Mouse (Mus musculus): ENCODE data around the gene Rplp0. TPM values are rescaled to one million over a fixed set of nuclear protein-coding genes. Genes with fewer than 3 reads are reported as not detected.

Rplp0 gene
- polyA plus RNA-seq, 3 experiments from 2014 or later, result 3,093 to 3,894 (median 3,885) TPM

DNA sequence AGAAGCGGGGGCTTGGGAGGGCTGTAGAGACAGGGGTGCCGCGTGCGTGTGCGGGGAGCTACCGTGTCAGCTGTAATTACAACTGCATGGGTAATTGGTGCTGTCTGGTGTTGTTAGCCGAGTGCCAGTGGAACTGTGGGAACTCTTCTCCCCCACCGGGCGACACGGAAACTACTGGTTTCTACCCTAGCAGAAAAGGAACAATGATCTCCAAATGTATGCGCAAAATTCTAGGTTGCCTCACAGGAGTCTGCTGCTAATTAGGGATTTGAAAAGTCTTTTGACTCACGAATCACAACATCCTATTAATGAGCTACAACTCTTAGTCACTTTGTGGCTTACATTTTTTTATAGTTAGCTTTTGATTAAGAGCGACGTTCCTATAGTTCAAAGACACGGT is 26.9 kb downstream of the Rplp0 start:
- no peak for ATAC-seq

DNA sequence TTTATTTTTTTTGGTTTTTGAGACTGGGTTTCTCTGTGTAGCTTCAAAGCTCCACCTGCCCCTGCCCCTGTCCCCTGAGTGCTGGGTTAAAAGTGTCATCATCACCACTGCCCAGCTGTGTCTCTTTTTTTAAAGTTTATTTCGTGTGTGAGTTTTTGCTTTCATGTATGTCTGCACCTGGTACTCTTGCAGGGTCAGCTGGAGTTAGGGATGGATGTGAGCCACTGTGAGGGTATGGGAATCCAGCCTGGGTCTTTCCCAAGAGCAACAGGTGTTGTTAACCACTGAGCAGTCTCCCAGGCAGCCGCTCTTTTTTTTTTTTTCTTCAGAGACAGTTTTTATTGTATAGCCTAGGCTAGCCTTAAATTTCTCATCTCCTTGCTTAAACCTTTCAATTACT is 27.5 kb downstream of the Rplp0 start:
- ATAC-seq, result no peak

- no peak for ATAC-seq
These were observed 31.8 kb downstream of the Rplp0 start for GRCm38 (mm10) chr5:115591028-115591427.

- ATAC-seq, result no peak
These were observed 32.2 kb downstream of the Rplp0 start for GRCm38 (mm10) chr5:115591506-115591905.

DNA sequence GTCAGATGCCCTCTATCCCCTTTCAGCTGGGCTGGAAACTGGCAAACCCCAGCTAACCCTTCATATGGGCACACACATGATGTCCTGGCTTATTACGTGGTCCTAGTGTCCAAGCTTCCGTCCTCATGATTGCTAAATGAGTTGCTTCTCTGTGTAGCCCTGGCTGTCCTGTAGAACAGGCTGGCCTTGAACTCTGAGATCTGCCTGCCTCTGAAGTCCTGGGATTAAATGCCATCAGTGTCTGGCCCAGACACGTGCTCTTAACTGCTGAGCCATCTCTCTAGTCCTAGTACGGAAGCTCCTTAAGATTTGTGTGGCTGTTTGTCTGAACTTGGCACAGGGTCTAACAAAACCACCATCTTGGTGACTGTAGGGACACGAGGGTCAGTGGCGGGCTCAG is 44.3 kb downstream of the Rplp0 start:
- ATAC-seq, result no peak

- ATAC-seq, result no peak
These were observed 52.3 kb downstream of the Rplp0 start for GRCm38 (mm10) chr5:115611566-115611965.

Other genes starting within 250 kb of the Rplp0 start
- 10 to 100 TPM; 15.7 to 26.8 (median 26.5) TPM for gene Srsf9, start 232.3 kb upstream of the Rplp0 start, polyA plus RNA-seq (2017; shearing (Covaris generic))
- 10 to 100 TPM; 10.7 to 12.5 (median 11.3) TPM for gene Gatc, start 218.3 kb upstream of the Rplp0 start, polyA plus RNA-seq (2017; shearing (Covaris generic))
- 10 to 100 TPM; 40.3 to 56.5 (median 51.5) TPM for gene Triap1, start 218.2 kb upstream of the Rplp0 start, polyA plus RNA-seq (2017; shearing (Covaris generic))
- 100 to 1,000 TPM; 550 to 644 (median 560) TPM for gene Cox6a1, start 210.5 kb upstream of the Rplp0 start, polyA plus RNA-seq (2017; shearing (Covaris generic))
- not detected for gene Msi1, start 129.9 kb upstream of the Rplp0 start, polyA plus RNA-seq (2017; shearing (Covaris generic))
- not detected for gene Pla2g1b, start 93.2 kb upstream of the Rplp0 start, polyA plus RNA-seq (2017; shearing (Covaris generic))
- 10 to 100 TPM; 12.0 to 18.5 (median 14.8) TPM for gene Sirt4, start 74.7 kb upstream of the Rplp0 start, polyA plus RNA-seq (2017; shearing (Covaris generic))
- gene Pxn, start 52.8 kb upstream of the Rplp0 start, polyA plus RNA-seq (2017; shearing (Covaris generic)), result 10 to 100 TPM; 13.7 to 22.1 (median 16.7) TPM
- 10 to 100 TPM; 24.7 to 36.4 (median 28.6) TPM for gene Gcn1l1, start 5.8 kb downstream of the Rplp0 start, polyA plus RNA-seq (2017; shearing (Covaris generic))
- 10 to 100 TPM in 1 of 3 experiments, 1 to 10 TPM in 2; 7.3 to 10.6 (median 9.7) TPM for gene Rab35, start 72.4 kb downstream of the Rplp0 start, polyA plus RNA-seq (2017; shearing (Covaris generic))
- 10 to 100 TPM in 2 of 3 experiments, 1 to 10 TPM in 1; 6.2 to 24.7 (median 20.6) TPM for gene Bicdl1, start 172.2 kb downstream of the Rplp0 start, polyA plus RNA-seq (2017; shearing (Covaris generic))